Mouse (Mus musculus) hematopoietic multipotent progenitor cell, adult 10-12 weeks (in vitro differentiated cells): ENCODE results near the gene Etfdh. TPM values are rescaled to one million over a fixed set of nuclear protein-coding genes. Genes with fewer than 3 reads are reported as not detected.

Experiments
- polyA plus RNA-seq: library from polyadenylated mRNA; stranded (reverse); fragments of >175 nt; gene quantifications from 2 replicates; pipeline ENCODE4 v1.2.3, GENCODE M21; 2012; ENCODE audit warnings: low replicate concordance

Gene Etfdh
- 13.3 and 18.9 TPM in 2 replicates for polyA plus RNA-seq

GRCm38 (mm10) chr3:79629416-79629730, at the start of gene Etfdh:
Etfdh (minus strand) TSS chr3:79629500.

GRCm38 (mm10) chr3:79628561-79629415, 512 bp downstream of the Etfdh start, which contains the start of gene 4930579G24Rik:
4930579G24Rik (plus strand) TSS chr3:79629079.

GRCm38 (mm10) chr3:79590863-79591792, 38.2 kb downstream of the Etfdh start, which contains the start of gene Ppid:
Ppid (plus strand) TSS chr3:79591342.

DNA sequence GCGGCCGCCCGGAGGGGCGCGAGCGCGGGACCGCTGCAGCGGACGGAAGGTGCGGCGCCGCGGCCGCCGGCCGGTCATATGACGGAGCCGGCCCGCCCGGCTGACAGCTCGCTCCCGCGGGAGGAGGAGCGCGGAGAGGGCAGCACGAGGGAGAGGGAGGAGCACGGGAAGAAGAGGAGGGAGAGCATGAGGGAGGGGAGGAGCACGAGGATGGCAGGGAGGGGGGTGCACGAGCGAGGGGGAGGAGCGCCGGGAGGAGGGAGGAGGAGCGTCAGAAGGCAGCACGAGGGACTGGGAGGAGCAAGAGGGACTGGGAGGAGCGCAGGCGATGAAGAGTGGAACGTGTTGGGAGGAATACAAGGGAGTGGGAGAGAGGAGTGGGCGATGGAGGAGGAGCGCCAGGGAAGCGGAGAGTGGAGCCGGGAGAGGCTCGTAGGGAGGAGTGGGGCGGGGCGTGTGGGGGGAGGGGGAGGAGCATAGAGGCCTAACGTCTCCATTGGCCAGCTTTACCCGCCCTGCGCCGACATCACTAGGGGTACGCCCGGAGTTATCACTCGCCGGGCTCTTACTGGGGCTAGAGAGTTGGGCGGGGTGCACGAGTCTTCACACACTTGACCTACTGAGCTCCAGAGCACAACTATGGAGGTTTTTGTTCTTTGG, 61.5 kb downstream of the Etfdh start, which contains the start of gene Fnip2:
Fnip2 (minus strand) TSS at position 94 of the 660 bp plus-strand sequence.

Other genes starting within 250 kb of the Etfdh start
- gene Fnip2, start 61.7 kb downstream of the Etfdh start, polyA plus RNA-seq: 1.3 and 1.5 TPM in 2 replicates
- gene Ppid, start 38.2 kb downstream of the Etfdh start, polyA plus RNA-seq: 1.4 and 11.5 TPM in 2 replicates
- 0.48 and 1.2 TPM in 2 replicates for gene 4930579G24Rik, start 421 bp downstream of the Etfdh start, polyA plus RNA-seq
- gene Rxfp1, start 108.4 kb upstream of the Etfdh start, polyA plus RNA-seq: 0.19 and 0.22 TPM in 2 replicates
- gene Tmem144, start 223.3 kb upstream of the Etfdh start, polyA plus RNA-seq: not detected in 2 replicates